ENCODE assay signal across 23 mouse cellular contexts in the genomic region with DNA sequence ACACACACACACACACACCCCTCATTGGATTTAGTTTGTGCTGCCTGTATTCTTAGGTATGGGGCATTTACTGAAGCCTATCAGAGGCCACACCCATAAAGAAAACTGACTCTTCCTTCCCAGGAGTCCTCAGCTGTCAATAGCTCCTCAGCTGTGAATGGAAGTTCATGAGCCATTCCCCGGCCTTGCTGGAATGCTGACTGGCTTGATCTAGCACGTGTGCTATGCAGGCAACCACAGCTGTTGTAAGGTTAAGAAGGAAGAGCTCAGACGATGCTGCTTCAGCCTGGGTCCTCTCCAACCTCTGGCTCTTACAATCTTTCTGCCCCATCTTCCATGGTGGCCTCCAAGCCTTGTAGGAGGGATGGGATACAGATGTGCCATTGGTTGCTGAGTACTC.
"Had no signal": no experiment of that assay in that cellular context is flagged by ENCODE, and none has a peak within 500 bp of the region (broad histone marks: within the 10 kb centered on the region; RNA-seq: fewer than 3 reads in every experiment).

No protein-coding gene starts in this region.

- H3K27me3 ChIP-seq: heart, embryonic 13.5 days; heart, embryonic 15.5 days; hindbrain, embryonic 12.5 days; intestine, embryonic 15.5 days; liver, embryonic 13.5 days had no signal

- DNase-seq: gastrocnemius, adult 2 months; gastrocnemius, postnatal 10 days; gastrocnemius, postnatal 25 days; heart, adult 2 months; heart, postnatal 4 days; kidney, adult 18-20 months; kidney, adult 8-10 months; kidney, postnatal 10 days; kidney, postnatal 25 days; layer of hippocampus, adult 9-11 months; layer of hippocampus, postnatal 36 days; liver; liver, embryonic 13.5 days had no signal

- H3K4me3 ChIP-seq: gastrocnemius, adult 2 months; heart, adult 2 months; heart, embryonic 13.5 days; heart, embryonic 15.5 days; hindbrain, embryonic 10.5 days; hindbrain, embryonic 12.5 days; intestine, embryonic 15.5 days; limb, embryonic 10.5 days; limb, embryonic 12.5 days; liver, embryonic 13.5 days had no signal

- H3K4me2 ChIP-seq: heart, embryonic 11.5 days; heart, embryonic 13.5 days; heart, embryonic 15.5 days; hindbrain, embryonic 12.5 days; hindbrain, embryonic 14.5 days; intestine, embryonic 15.5 days; limb, embryonic 12.5 days; liver, embryonic 11.5 days; liver, embryonic 13.5 days had no signal

- H3K36me3 ChIP-seq: heart, embryonic 13.5 days; heart, embryonic 15.5 days; hindbrain, embryonic 10.5 days; hindbrain, embryonic 12.5 days; intestine, embryonic 15.5 days; limb, embryonic 10.5 days; limb, embryonic 12.5 days; liver, embryonic 13.5 days had no signal
